8 mouse cellular contexts compared by ENCODE assay signal in the genomic region with DNA sequence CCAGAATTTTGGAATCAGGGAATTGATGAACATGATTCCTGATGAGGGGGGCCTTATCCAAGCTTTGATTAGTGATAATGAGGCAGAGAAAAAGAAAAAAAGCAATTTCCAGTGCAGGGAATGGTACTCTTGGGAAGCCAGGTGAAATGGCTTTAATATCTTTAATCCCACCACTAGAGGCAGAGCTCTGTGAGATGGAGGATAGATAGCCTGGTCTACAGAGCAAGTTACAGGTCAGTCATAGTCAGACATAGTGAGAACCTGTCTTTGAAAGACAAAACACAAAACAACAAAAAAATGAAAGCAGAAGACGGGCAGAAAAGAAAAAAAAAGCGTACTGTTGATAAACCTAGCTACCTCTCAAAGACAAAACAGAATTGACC. TPM values are rescaled to one million over a fixed set of nuclear protein-coding genes. Genes with fewer than 3 reads are reported as not detected.
A peak's percentile ranks its signal among the peaks of the same experiment; 100 is the strongest.
DNase-seq lines count a peak whose midpoint lies in the region; ATAC-seq and TF ChIP-seq lines count a peak whose summit lies in the region.
"Had no signal": no experiment of that assay in that cellular context is flagged by ENCODE, and none has a peak within 500 bp of the region (broad histone marks: within the 10 kb centered on the region; RNA-seq: fewer than 3 reads in every experiment).

No protein-coding gene starts in this region.

- H3K4me2 ChIP-seq in hindbrain, embryonic 13.5 days = no peak overlapping the region
- H3K4me2 ChIP-seq in myocyte (ENCODE audit: low read depth) = peak overlapping the region; percentile 66
- H3K4me2 ChIP-seq: limb, embryonic 12.5 days had no signal

- H3K4me3 ChIP-seq in liver, adult 2 months (ENCODE audit: insufficient read depth, low read depth, low read length) = no peak overlapping the region
- no peak overlapping the region for H3K4me3 ChIP-seq in hindbrain, embryonic 13.5 days
- no peak overlapping the region for H3K4me3 ChIP-seq in myocyte
- H3K4me3 ChIP-seq: limb, embryonic 12.5 days had no signal

- H3K79me2 ChIP-seq in liver, adult 2 months (ENCODE audit: control insufficient read depth, insufficient read depth, low read length) = no peaks in the 10 kb centered on the region
- H3K79me2 ChIP-seq in myocyte (ENCODE audit: control insufficient read depth, insufficient read depth) = no peaks in the 10 kb centered on the region

- H3K9me3 ChIP-seq in hindbrain, embryonic 13.5 days = no peaks in the 10 kb centered on the region
- H3K9me3 ChIP-seq: limb, embryonic 12.5 days had no signal

- intact Hi-C loops in heart, postnatal 14 days (cut with DNase I) = loop anchor here (1.0 kb wide), 1 partner anchor 267 kb away; a partner anchor contains a TSS
- intact Hi-C loops in left cerebral cortex, postnatal 14 days (cut with DNase I) = loop anchor here (1.0 to 10.0 kb wide), 4 partner anchors 136 to 424 kb away; a partner anchor contains a TSS

- ATAC-seq in hindbrain, embryonic 13.5 days (ENCODE audit: low FRiP score) = peak; percentile 85

- H3K4me1 ChIP-seq in liver, adult 2 months (ENCODE audit: control insufficient read depth, insufficient read depth, low read length) = peaks cover 7% of the 10 kb centered on the region; the same call in 1 of the 2 replicates
- H3K4me1 ChIP-seq in hindbrain, embryonic 13.5 days (replicated peaks) = peaks cover 4% of the 10 kb centered on the region
- H3K4me1 ChIP-seq: limb, embryonic 12.5 days had no signal

- DNase-seq in liver, adult 2 months (ENCODE audit: extremely low read depth, low read depth, low spot score) = peak; percentile 16
- no peak for DNase-seq in liver
- DNase-seq in brain, adult 2 months (ENCODE audit: low read depth, low spot score) = peak; percentile 38
- DNase-seq in heart, postnatal 14 days = no peak
- no peak for DNase-seq in left cerebral cortex, postnatal 14 days (ENCODE audit: low spot score in 2 of 2)

- no peaks in the 10 kb centered on the region for H3K36me3 ChIP-seq in liver, adult 2 months (ENCODE audit: control insufficient read depth, insufficient read depth, low read length)
- H3K36me3 ChIP-seq in hindbrain, embryonic 13.5 days = no peaks in the 10 kb centered on the region
- no peaks in the 10 kb centered on the region for H3K36me3 ChIP-seq in myocyte (ENCODE audit: control insufficient read depth, insufficient read depth)
- H3K36me3 ChIP-seq: limb, embryonic 12.5 days had no signal

- 87% methylated on average over 2 of the region's 2 CpGs for WGBS in liver, adult 2 months
- 79% methylated on average over 2 of the region's 2 CpGs for WGBS in hindbrain, embryonic 13.5 days

- H3ac ChIP-seq in myocyte (ENCODE audit: control insufficient read depth, insufficient read length) = no peak overlapping the region

- no peaks in the 10 kb centered on the region for H3K27me3 ChIP-seq in liver, adult 2 months (ENCODE audit: control insufficient read depth, insufficient read depth, low read length)
- H3K27me3 ChIP-seq in hindbrain, embryonic 13.5 days = no peaks in the 10 kb centered on the region
- no peaks in the 10 kb centered on the region for H3K27me3 ChIP-seq in myocyte (ENCODE audit: control insufficient read depth, insufficient read depth, insufficient read length)
- H3K27me3 ChIP-seq: limb, embryonic 12.5 days had no signal

- TF ChIP-seq POLR2A in liver, adult 2 months (IDR thresholded peaks at IDR 0.05; ENCODE audit: extremely low read depth, insufficient read depth, low read length) = no peak
- no peak for TF ChIP-seq POLR2A in myocyte (IDR thresholded peaks at IDR 0.05; ENCODE audit: insufficient read length, low read depth)

- no peak for TF ChIP-seq CTCF in liver, adult 2 months (IDR thresholded peaks at IDR 0.05; ENCODE audit: low read depth, low read length)

- no peak overlapping the region for H3K27ac ChIP-seq in liver, adult 2 months (replicated peaks; ENCODE audit: insufficient read depth, low read depth, low read length)
- no peak overlapping the region for H3K27ac ChIP-seq in hindbrain, embryonic 13.5 days
- H3K27ac ChIP-seq: limb, embryonic 12.5 days had no signal

- no peak overlapping the region for H3K9ac ChIP-seq in liver, adult 2 months (ENCODE audit: low read depth, low read length)
- H3K9ac ChIP-seq in hindbrain, embryonic 13.5 days = no peak overlapping the region
- H3K9ac ChIP-seq: limb, embryonic 12.5 days had no signal

TF ChIP-seq in myocyte, 11 proteins besides CTCF, POLR2A, EP300 and RAD21:
- no peak for TF ChIP-seq REST (IDR thresholded peaks at IDR 0.05; ENCODE audit: insufficient read depth, insufficient read length)
- no peak for TF ChIP-seq CEBPB (IDR thresholded peaks at IDR 0.05; ENCODE audit: insufficient read depth, poor library complexity, severe bottlenecking)
- no peak for TF ChIP-seq POLR2AphosphoS2 (IDR thresholded peaks at IDR 0.05; ENCODE audit: insufficient read length, low read depth)
- no peak for TF ChIP-seq MYOG (IDR thresholded peaks at IDR 0.05; ENCODE audit: control insufficient read depth in 1 of 3, insufficient read depth in 1 of 3, insufficient read length in 2 of 3, low read depth in 2 of 3)
- TF ChIP-seq USF1 (IDR thresholded peaks at IDR 0.05; ENCODE audit: low read depth) = no peak
TF ChIP-seq in myocyte: peak in this region for 0.

RNA-seq across cellular contexts. Expression of a gene that starts 17.8 kb away (rescaled TPM):
- total RNA-seq in liver, adult 2 months (2014; rRNA removed) = 30.7 and 43.5 TPM in 2 replicates
- polyA plus RNA-seq in liver, adult 2 months (2012; rRNA removed) = 10.7 and 16.1 TPM in 2 replicates
- 34.6 and 35.5 TPM in 2 replicates for polyA plus RNA-seq in hindbrain, embryonic 13.5 days (2015; fragmentation: Nextera tagmentation; extraction: Ambion mirVana)
- polyA plus RNA-seq in myocyte (2012; fragmentation: generic; extraction: Trizol) = 25.7 TPM
- 10 to 100 TPM; 27.1 to 31.3 TPM for total RNA-seq in heart, postnatal 14 days (2021)
- total RNA-seq in left cerebral cortex, postnatal 14 days (2021) = 10 to 100 TPM; 27.4 to 35.2 TPM

RNA-seq across cellular contexts. Expression of a gene that starts 57.6 kb away (rescaled TPM):
- total RNA-seq in liver, adult 2 months (2014; rRNA removed) = 53.6 and 55.2 TPM in 2 replicates
- 44.1 and 45.0 TPM in 2 replicates for polyA plus RNA-seq in liver, adult 2 months (2012; rRNA removed)
- polyA plus RNA-seq in hindbrain, embryonic 13.5 days (2015; fragmentation: Nextera tagmentation; extraction: Ambion mirVana) = 139 and 142 TPM in 2 replicates
- polyA plus RNA-seq in myocyte (2012; fragmentation: generic; extraction: Trizol) = 59.5 TPM
- total RNA-seq in heart, postnatal 14 days (2021) = 10 to 100 TPM; 52.0 to 61.7 TPM
- 10 to 100 TPM; 82.4 to 87.3 TPM for total RNA-seq in left cerebral cortex, postnatal 14 days (2021)

Comparison
In these comparisons a context has a peak if more than half of its experiments do, and no peak if none do; other contexts are left out.
1. DNase-seq: peak in liver, adult 2 months (single experiment) and brain, adult 2 months (single experiment); none in liver (single experiment), heart, postnatal 14 days (0 of 2) and left cerebral cortex, postnatal 14 days (0 of 2).